Mouse (Mus musculus) liver, embryonic 14.5 days (tissue): Measurements from ENCODE around the gene Mkrn2os. TPM values are rescaled to one million over a fixed set of nuclear protein-coding genes. Genes with fewer than 3 reads are reported as not detected.

Experiments
- ATAC-seq: fragments of 200-750 bp; cut with Nextera tagmentation; 2 replicates; pipeline ENCODE4 v1.8.0; 2017; ENCODE audit warnings: moderate number of reproducible peaks, mild to moderate bottlenecking, moderate library complexity; ENCODE audit not compliant: insufficient read depth
- DNase-seq, 3 experiments: peaks; one replicate each; pipeline ENCODE4 v3.0.0-alpha.2; 2012 to 2013; ENCODE audit warnings: low read depth in 3 of 3, low spot score in 3 of 3
- H3K27ac ChIP-seq: fragments of 300-500 bp; sonication (generic); 2 replicates; pipeline ENCODE4 v1.5.1; 2014; ENCODE audit warnings: moderate library complexity, mild to moderate bottlenecking, control low read depth, inconsistent platforms
- H3K27me3 ChIP-seq: fragments of 300-500 bp; sonication (generic); 2 replicates; pipeline ENCODE4 v1.6.1; 2014; ENCODE audit warnings: mild to moderate bottlenecking, low read length, moderate library complexity; ENCODE audit not compliant: control insufficient read depth, insufficient read depth
- H3K36me3 ChIP-seq: fragments of 300-500 bp; sonication (generic); replicated peaks from 2 replicates; pipeline ENCODE4 v1.6.1; 2014; ENCODE audit warnings: low read depth; ENCODE audit not compliant: control insufficient read depth, insufficient read depth
- H3K4me1 ChIP-seq, 2 experiments: fragments of 200-500 bp in 1 of 2; fragments of 300-500 bp in 1 of 2; sonication (generic) in 1 of 2; replicated peaks; 2 replicates each; pipeline ENCODE4 v1.6.1; 2012 to 2014; ENCODE audit warnings: antibody characterized with exemption in 1 of 2, inconsistent platforms in 1 of 2, low read length in 1 of 2; ENCODE audit not compliant: control insufficient read depth in 2 of 2, insufficient read depth in 2 of 2
- H3K4me2 ChIP-seq: fragments of 300-500 bp; sonication (generic); 2 replicates; pipeline ENCODE4 v1.6.1; 2014; ENCODE audit warnings: low read depth, mild to moderate bottlenecking, control low read depth, moderate library complexity
- H3K4me3 ChIP-seq, 2 experiments: fragments of 200-500 bp in 1 of 2; fragments of 300-500 bp in 1 of 2; sonication (generic) in 1 of 2; 2 replicates each; pipeline ENCODE4 v1.5.1; 2012 to 2014; ENCODE audit warnings: low read depth in 2 of 2, low read length in 2 of 2, mild to moderate bottlenecking in 2 of 2, control low read depth in 1 of 2, inconsistent platforms in 1 of 2, moderate library complexity in 1 of 2; ENCODE audit not compliant: insufficient read depth in 1 of 2
- H3K9ac ChIP-seq: fragments of 300-500 bp; sonication (generic); replicated peaks from 2 replicates; pipeline ENCODE4 v1.6.1; 2014; ENCODE audit warnings: mild to moderate bottlenecking, control low read depth, moderate library complexity
- H3K9me3 ChIP-seq: fragments of 300-500 bp; sonication (generic); 2 replicates; pipeline ENCODE4 v1.6.1; 2016; ENCODE audit warnings: low read length, mixed read lengths; ENCODE audit not compliant: control insufficient read depth
- CTCF ChIP-seq: IDR thresholded peaks from 2 replicates; pipeline ENCODE4 v1.5.1; 2016; ENCODE audit warnings: antibody characterized with exemption, low read depth, control low read depth
- EP300 ChIP-seq: IDR thresholded peaks from 2 replicates; pipeline ENCODE4 v1.6.1; 2016; ENCODE audit warnings: antibody characterized with exemption, low read depth
- WGBS: fragments of 180-500 bp; shearing (Covaris S2); extraction: QIAGEN DNeasy Blood & Tissue Kit; methylation state at CpG from one replicate; pipeline ENCODE4 v1.1.7; 2014; ENCODE audit not compliant: insufficient replicate concordance; 5-methylcytosine and 5-hydroxymethylcytosine counted together
- polyA plus RNA-seq, 2 experiments: library from polyadenylated mRNA; depleted of rRNA in 1 of 2; stranded (reverse) in 1 of 2; unstranded in 1 of 2; fragments of >200 nt; fragmentation: Nextera tagmentation in 1 of 2; extraction: Ambion mirVana in 1 of 2; gene quantifications; 2 replicates each; pipeline versions ENCODE4 v1.2.1 to v1.2.3; 2012 to 2014

Gene Mkrn2os
- polyA plus RNA-seq, 2 experiments: 5.3 to 8.0 TPM

- WGBS: 58% methylated on average over 4 of the region's 4 CpGs
- Histone ChIP-seq H3K27me3 (no peaks in the 10 kb centered on the region), H3K9me3 (no peaks in the 10 kb centered on the region), H3K27ac (no peak overlapping the region), H3K4me1 (peaks cover 0 to 2% of the 10 kb centered on the region in 2 experiments; a peak in 1 of 4 replicates), H3K4me2 (no peak overlapping the region), H3K9ac (no peak overlapping the region), H3K36me3 (no peaks in the 10 kb centered on the region), H3K4me3 (no peak overlapping the region)
- no peak for ATAC-seq
- TF ChIP-seq CTCF (no peak), EP300 (no peak)
- no peak for DNase-seq
Measured at GRCm38 (mm10) chr6:115536169-115536568, 56.2 kb downstream of the Mkrn2os start.

GRCm38 (mm10) chr6:115534617-115535016 is 57.8 kb downstream of the Mkrn2os start:
- H3K9me3 ChIP-seq: no peaks in the 10 kb centered on the region
- no peak overlapping the region for H3K9ac ChIP-seq
- WGBS: 59% methylated on average over 7 of the region's 7 CpGs
- peaks cover 0 to 2% of the 10 kb centered on the region in 2 experiments; a peak in 1 of 4 replicates for H3K4me1 ChIP-seq
- H3K4me2 ChIP-seq: no peak overlapping the region
- ATAC-seq: no peak
- H3K4me3 ChIP-seq: no peak overlapping the region
- DNase-seq: no peak
- H3K27ac ChIP-seq: no peak overlapping the region
- H3K36me3 ChIP-seq: no peaks in the 10 kb centered on the region
- no peak for TF ChIP-seq CTCF
- no peak for TF ChIP-seq EP300
- H3K27me3 ChIP-seq: no peaks in the 10 kb centered on the region

Other genes starting within 250 kb of the Mkrn2os start
- gene Pparg, start 231.6 kb downstream of the Mkrn2os start, polyA plus RNA-seq (2012; rRNA removed): 0.45 and 0.67 TPM in 2 replicates
- gene Pparg, start 231.6 kb downstream of the Mkrn2os start, polyA plus RNA-seq (2014; fragmentation: Nextera tagmentation; extraction: Ambion mirVana): 1.7 and 1.9 TPM in 2 replicates
- gene Tsen2, start 47.9 kb downstream of the Mkrn2os start, polyA plus RNA-seq (2012; rRNA removed): 3.9 and 4.7 TPM in 2 replicates
- 10.7 and 11.0 TPM in 2 replicates for gene Tsen2, start 47.9 kb downstream of the Mkrn2os start, polyA plus RNA-seq (2014; fragmentation: Nextera tagmentation; extraction: Ambion mirVana)
- gene Mkrn2, start 9.3 kb upstream of the Mkrn2os start, polyA plus RNA-seq (2012; rRNA removed): 6.2 and 8.9 TPM in 2 replicates
- 9.4 and 10.1 TPM in 2 replicates for gene Mkrn2, start 9.3 kb upstream of the Mkrn2os start, polyA plus RNA-seq (2014; fragmentation: Nextera tagmentation; extraction: Ambion mirVana)
- gene Raf1, start 84.1 kb upstream of the Mkrn2os start, polyA plus RNA-seq (2012; rRNA removed): 36.5 and 41.5 TPM in 2 replicates
- gene Raf1, start 84.1 kb upstream of the Mkrn2os start, polyA plus RNA-seq (2014; fragmentation: Nextera tagmentation; extraction: Ambion mirVana): 37.9 and 38.9 TPM in 2 replicates
- 19.4 and 20.1 TPM in 2 replicates for gene Tmem40, start 169.8 kb upstream of the Mkrn2os start, polyA plus RNA-seq (2012; rRNA removed)
- 19.8 and 21.5 TPM in 2 replicates for gene Tmem40, start 169.8 kb upstream of the Mkrn2os start, polyA plus RNA-seq (2014; fragmentation: Nextera tagmentation; extraction: Ambion mirVana)
- gene Cand2, start 182.0 kb upstream of the Mkrn2os start, polyA plus RNA-seq (2012; rRNA removed): 2.4 and 2.8 TPM in 2 replicates
- 1.7 and 2.5 TPM in 2 replicates for gene Cand2, start 182.0 kb upstream of the Mkrn2os start, polyA plus RNA-seq (2014; fragmentation: Nextera tagmentation; extraction: Ambion mirVana)
- gene Rpl32, start 216.2 kb upstream of the Mkrn2os start, polyA plus RNA-seq (2012; rRNA removed): 986 and 1,878 TPM in 2 replicates
- 1,452 and 1,510 TPM in 2 replicates for gene Rpl32, start 216.2 kb upstream of the Mkrn2os start, polyA plus RNA-seq (2014; fragmentation: Nextera tagmentation; extraction: Ambion mirVana)
- gene Efcab12, start 245.8 kb upstream of the Mkrn2os start, polyA plus RNA-seq (2012; rRNA removed): 0.09 and 0.11 TPM in 2 replicates
- gene Efcab12, start 245.8 kb upstream of the Mkrn2os start, polyA plus RNA-seq (2014; fragmentation: Nextera tagmentation; extraction: Ambion mirVana): 0.06 TPM in 1 of 2 replicates, not detected in the other